Mouse (Mus musculus) lung, adult 2 months (tissue): ENCODE measurements around the gene Apbb2.

Source experiments
- CTCF ChIP-seq: fragments of 200-500 bp; IDR thresholded peaks from 2 replicates; pipeline ENCODE4 v1.5.1; 2011; ENCODE audit warnings: mild to moderate bottlenecking, low read length, control low read depth; ENCODE audit not compliant: insufficient read depth
- POLR2A ChIP-seq: fragments of 200-500 bp; IDR thresholded peaks from 2 replicates; pipeline ENCODE4 v1.6.1; 2011; ENCODE audit warnings: low read depth, mild to moderate bottlenecking, control low read depth, low read length, borderline replicate concordance; ENCODE audit errors: extremely low read depth

DNA sequence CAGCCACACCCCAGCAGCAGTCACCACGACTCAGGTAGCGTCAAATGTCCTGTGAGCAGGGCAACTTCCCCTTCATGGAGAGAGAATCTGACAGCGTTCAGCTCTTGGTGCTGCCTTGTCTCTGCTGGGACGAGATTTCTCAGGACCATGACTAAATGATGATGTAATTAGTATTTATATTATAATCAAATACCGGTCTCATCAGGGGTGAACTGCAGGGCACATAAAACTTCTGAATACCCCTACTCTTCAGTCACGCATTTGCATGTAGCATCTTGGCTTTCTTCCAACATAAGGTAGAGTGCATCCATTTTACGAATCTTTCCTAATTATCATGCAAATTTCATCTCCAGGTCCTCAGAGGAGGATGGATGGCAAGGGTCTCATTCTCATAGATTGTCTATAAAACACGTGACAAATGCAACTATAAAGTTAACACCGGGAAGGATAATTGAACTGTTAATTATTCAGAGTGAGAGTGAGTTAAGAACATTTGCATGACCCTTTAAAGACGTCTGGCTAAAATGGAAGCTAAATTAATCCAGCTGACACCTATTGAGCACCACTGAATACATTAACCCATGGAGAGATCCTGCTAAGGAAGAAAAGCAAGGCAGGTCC, 17.0 kb upstream of the Apbb2 start:
- TF ChIP-seq CTCF (no peak), POLR2A (no peak)
